Mouse (Mus musculus) C2C12 (cell line): ENCODE results near the gene Eif3g.

ENCODE experiments used
- CEBPB ChIP-seq: IDR thresholded peaks from one replicate; pipeline ENCODE4 v1.6.1; 2011; ENCODE audit warnings: low read depth, mild to moderate bottlenecking, control low read depth, moderate library complexity
- CTCF ChIP-seq: IDR thresholded peaks from one replicate; pipeline ENCODE4 v1.5.1; 2011; ENCODE audit not compliant: control insufficient read depth, insufficient read depth, insufficient read length
- FOSL1 ChIP-seq: IDR thresholded peaks from one replicate; pipeline ENCODE4 v1.8.0; 2011; ENCODE audit warnings: mild to moderate bottlenecking, low read length; ENCODE audit not compliant: poor library complexity, insufficient read depth, severe bottlenecking
- MAX ChIP-seq: IDR thresholded peaks from one replicate; pipeline ENCODE4 v1.6.1; 2011; ENCODE audit warnings: mild to moderate bottlenecking, control low read depth
- MYOD1 ChIP-seq: IDR thresholded peaks from one replicate; pipeline ENCODE4 v1.6.1; 2011; ENCODE audit warnings: low read depth; ENCODE audit not compliant: control insufficient read depth, insufficient read length
- MYOG ChIP-seq: IDR thresholded peaks from one replicate; pipeline ENCODE4 v1.6.1; 2011; ENCODE audit not compliant: control insufficient read depth, insufficient read length; ENCODE audit errors: extremely low read depth
- USF1 ChIP-seq: IDR thresholded peaks from one replicate; pipeline ENCODE4 v1.6.1; 2011; ENCODE audit warnings: low read depth, mild to moderate bottlenecking, control low read depth, moderate library complexity

DNA sequence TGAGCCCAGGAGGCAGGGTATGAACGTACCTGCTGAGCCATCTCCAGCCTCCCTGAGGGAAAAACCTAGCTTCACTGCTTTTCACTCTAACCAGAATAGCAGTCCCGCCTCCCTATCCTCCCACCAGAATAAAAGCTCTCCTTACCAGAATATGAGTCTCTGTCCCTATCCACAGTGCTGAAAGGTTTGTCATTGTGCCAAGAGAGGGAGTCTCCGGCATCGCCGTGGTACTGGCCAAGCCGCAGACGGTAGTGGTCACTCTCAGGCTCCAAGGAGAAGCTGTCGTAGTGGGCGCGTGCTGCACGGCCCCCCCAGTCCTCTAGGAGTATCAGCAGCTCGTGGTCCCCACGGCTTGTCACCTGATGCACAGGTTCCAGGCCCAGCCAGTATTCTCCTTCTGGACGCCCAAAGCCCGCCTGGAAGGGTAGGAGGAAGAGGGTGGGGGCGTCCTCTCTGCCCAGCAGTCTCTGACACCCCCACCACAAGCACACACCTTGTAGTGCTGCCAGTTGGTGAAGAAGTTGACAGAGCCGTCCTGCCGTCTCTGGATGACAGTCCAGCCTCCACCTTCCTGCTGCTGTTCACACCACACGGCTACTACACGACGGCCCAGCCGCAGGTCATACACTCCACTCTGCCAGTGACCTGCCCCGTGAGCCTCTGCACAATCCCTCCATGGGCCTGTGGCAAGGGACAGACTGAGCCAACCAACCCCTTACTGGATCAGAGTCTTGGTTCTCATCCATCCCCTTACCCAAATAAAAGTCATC is 23.2 kb downstream of the Eif3g start:
- TF ChIP-seq CTCF (no peak), USF1 (no peak), MAX (no peak), MYOG (no peak), FOSL1 (no peak), MYOD1 (no peak), CEBPB (no peak)
